ENCODE assay signal across 30 mouse cellular contexts in genomic region chr14:38630114-38630513, GRCm38 (mm10).
"Had no signal": no experiment of that assay in that cellular context is flagged by ENCODE, and none has a peak within 500 bp of the region (broad histone marks: within the 10 kb centered on the region; RNA-seq: fewer than 3 reads in every experiment).

No protein-coding gene starts in this region.

- H3K9ac ChIP-seq: heart, embryonic 12.5 days; heart, embryonic 13.5 days; heart, embryonic 15.5 days; hindbrain, embryonic 12.5 days; hindbrain, embryonic 13.5 days; hindbrain, embryonic 15.5 days; intestine, embryonic 15.5 days; kidney, embryonic 15.5 days had no signal

- H3K27ac ChIP-seq: heart, embryonic 10.5 days; heart, embryonic 13.5 days; heart, embryonic 15.5 days; hindbrain, embryonic 10.5 days; hindbrain, embryonic 12.5 days; hindbrain, embryonic 13.5 days; hindbrain, embryonic 15.5 days; intestine, embryonic 15.5 days; kidney, embryonic 15.5 days; kidney, postnatal 0 days; left cerebral cortex, adult 2 months had no signal

- H3K4me1 ChIP-seq: heart, embryonic 10.5 days; heart, embryonic 12.5 days; heart, embryonic 13.5 days; heart, embryonic 15.5 days; hindbrain, embryonic 10.5 days; hindbrain, embryonic 12.5 days; intestine, embryonic 15.5 days; kidney, embryonic 15.5 days had no signal

- H3K4me3 ChIP-seq: heart, embryonic 10.5 days; heart, embryonic 12.5 days; heart, embryonic 13.5 days; heart, embryonic 15.5 days; hindbrain, embryonic 10.5 days; hindbrain, embryonic 12.5 days; hindbrain, embryonic 13.5 days; hindbrain, embryonic 15.5 days; intestine, embryonic 15.5 days; kidney, embryonic 15.5 days; left cerebral cortex, adult 2 months had no signal

- H3K36me3 ChIP-seq: heart, embryonic 10.5 days; heart, embryonic 12.5 days; heart, embryonic 13.5 days; heart, embryonic 15.5 days; hindbrain, embryonic 10.5 days; hindbrain, embryonic 12.5 days; hindbrain, embryonic 13.5 days; hindbrain, embryonic 15.5 days; intestine, embryonic 15.5 days; kidney, embryonic 15.5 days had no signal

- H3K4me2 ChIP-seq: heart, embryonic 11.5 days; heart, embryonic 12.5 days; heart, embryonic 13.5 days; heart, embryonic 15.5 days; hindbrain, embryonic 12.5 days; hindbrain, embryonic 13.5 days; hindbrain, embryonic 15.5 days; intestine, embryonic 15.5 days; kidney, embryonic 15.5 days had no signal

- ATAC-seq: inflammation-experienced regulatory T-cells, adult 6 months; intestine, embryonic 15.5 days; intestine, embryonic 16.5 days; intestine, postnatal 0 days had no signal

- DNase-seq: heart, postnatal 10 days; heart, postnatal 14 days; heart, postnatal 36 days; heart, postnatal 4 days; kidney, adult 11 months; kidney, adult 18-20 months; kidney, adult 2 months; kidney, adult 8-10 months; kidney, adult 9 months; kidney, postnatal 10 days; kidney, postnatal 14 days; kidney, postnatal 25 days; kidney, postnatal 4 days; layer of hippocampus, adult 9-11 months had no signal

- H3K27me3 ChIP-seq: heart, embryonic 12.5 days; heart, embryonic 13.5 days; heart, embryonic 15.5 days; hindbrain, embryonic 12.5 days; hindbrain, embryonic 13.5 days; hindbrain, embryonic 15.5 days; intestine, embryonic 15.5 days; kidney, embryonic 15.5 days had no signal

- H3K9me3 ChIP-seq: heart, embryonic 10.5 days; heart, embryonic 12.5 days; heart, embryonic 13.5 days; heart, embryonic 15.5 days; hindbrain, embryonic 10.5 days; hindbrain, embryonic 12.5 days; hindbrain, embryonic 13.5 days; hindbrain, embryonic 15.5 days; intestine, embryonic 15.5 days; kidney, embryonic 15.5 days had no signal
